Mouse (Mus musculus) mouse trophoblast stem cell (cell line): ENCODE data around the gene Kti12.

ENCODE experiments used
- in situ Hi-C, 2 experiments: fragments of 300-500 bp; cut with MseI, MboI; formaldehyde crosslinking; loops; 2 replicates in 1 of 2; 3 replicates in 1 of 2; pipeline ENCODE4 v1.15.1; 2025

Kti12 gene

GRCm38 (mm10) chr4:108869730-108870374, 22.3 kb downstream of the Kti12 start:
- in situ Hi-C loops = loop anchor here (5.0 kb wide), 1 partner anchor 107 kb away; no protein-coding TSS in a partner anchor

GRCm38 (mm10) chr4:108873746-108874145, 26.2 kb downstream of the Kti12 start:
- in situ Hi-C loops = loop anchor here (5.0 kb wide), 1 partner anchor 104 kb away; no protein-coding TSS in a partner anchor

DNA sequence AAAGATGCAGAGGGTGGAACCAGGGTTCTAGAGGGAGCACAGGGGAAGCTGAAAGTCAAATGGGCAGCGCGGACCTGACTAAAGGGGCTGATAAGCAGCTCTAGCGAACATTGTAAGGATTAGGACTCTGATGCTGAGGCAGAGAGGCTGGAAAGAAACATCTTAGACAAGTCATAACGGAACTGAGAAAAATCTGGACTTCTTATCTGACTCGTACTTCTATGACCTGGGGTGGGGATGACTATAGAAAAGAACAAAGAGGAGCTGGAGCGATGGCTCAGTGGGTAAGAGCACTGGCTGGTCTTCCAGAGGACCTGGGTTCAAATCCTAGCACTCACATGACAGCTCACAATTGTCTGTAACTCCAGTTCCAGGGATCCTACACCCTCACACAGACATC, 30.3 kb downstream of the Kti12 start:
- in situ Hi-C loops = no loop called here

- in situ Hi-C loops = no loop called here
These were observed 31.6 kb downstream of the Kti12 start, which contains the start of gene Rab3b for GRCm38 (mm10) chr4:108878963-108879822. Rab3b (plus strand) TSS chr4:108879063.

- in situ Hi-C loops = no loop called here
These were observed 36.2 kb downstream of the Kti12 start for GRCm38 (mm10) chr4:108883815-108884214.

DNA sequence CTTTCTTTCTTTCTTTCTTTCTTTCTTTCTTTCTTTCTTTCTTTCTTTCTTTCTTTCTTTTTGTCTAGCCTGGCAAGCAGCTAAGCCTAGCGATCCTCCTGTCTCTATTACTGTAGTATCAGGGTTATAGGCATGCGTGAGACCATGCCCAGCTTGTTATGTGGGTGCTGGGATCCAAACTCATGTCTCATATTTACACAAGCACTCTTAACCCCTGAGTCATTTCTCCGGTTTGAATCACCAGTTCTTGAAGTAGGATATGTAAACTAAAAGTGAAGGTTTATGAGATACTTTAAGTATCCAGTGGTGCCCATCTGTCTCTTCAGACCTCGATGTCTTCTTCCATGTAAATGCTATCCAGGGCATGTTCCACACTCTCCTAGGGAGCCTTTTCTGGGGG, 39.9 kb downstream of the Kti12 start:
- in situ Hi-C loops = no loop called here

DNA sequence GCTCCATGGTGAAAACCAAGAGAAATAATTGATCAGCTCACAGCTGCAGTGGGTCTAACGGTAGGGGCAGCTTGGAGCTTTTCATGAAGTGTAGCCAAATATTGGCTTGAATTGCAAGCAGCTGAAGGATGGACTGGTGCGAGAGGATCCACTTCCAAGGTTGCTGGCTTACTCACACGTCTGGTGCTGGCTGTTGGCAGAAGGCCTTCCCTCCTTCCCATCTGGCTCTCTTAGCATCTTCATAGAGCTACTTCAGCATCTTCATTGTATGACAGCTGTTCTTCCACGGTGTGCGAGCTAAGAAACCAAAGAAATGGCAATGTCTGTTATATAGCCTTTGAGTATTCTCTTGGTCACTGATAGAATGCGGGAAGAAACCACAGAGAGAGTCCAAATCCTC, 43.3 kb downstream of the Kti12 start:
- in situ Hi-C loops = no loop called here
